Mouse (Mus musculus) lung, embryonic 16.5 days (tissue): Measurements from ENCODE around the gene Tnfrsf18. TPM values are rescaled to one million over a fixed set of nuclear protein-coding genes. Genes with fewer than 3 reads are reported as not detected.

Experiments
- ATAC-seq: fragments of 200-750 bp; cut with Nextera tagmentation; 2 replicates; pipeline ENCODE4 v1.8.0; 2017; ENCODE audit warnings: low read depth, mild to moderate bottlenecking, moderate library complexity
- H3K27ac ChIP-seq: fragments of 300-500 bp; sonication (generic); 2 replicates; pipeline ENCODE4 v1.5.1; 2014; ENCODE audit warnings: mild to moderate bottlenecking, control low read depth, low read length
- H3K27me3 ChIP-seq: fragments of 300-500 bp; sonication (generic); 2 replicates; pipeline ENCODE4 v1.6.1; 2014; ENCODE audit warnings: low read depth, low read length, mixed read lengths; ENCODE audit not compliant: control insufficient read depth, insufficient read depth
- H3K36me3 ChIP-seq: fragments of 300-500 bp; sonication (generic); 2 replicates; pipeline ENCODE4 v1.6.1; 2014; ENCODE audit warnings: low read length; ENCODE audit not compliant: control insufficient read depth, insufficient read depth
- H3K4me1 ChIP-seq: fragments of 300-500 bp; sonication (generic); replicated peaks from 2 replicates; pipeline ENCODE4 v1.6.1; 2014; ENCODE audit warnings: low read length, mixed read lengths; ENCODE audit not compliant: control insufficient read depth, insufficient read depth
- H3K4me2 ChIP-seq: fragments of 300-500 bp; sonication (generic); 2 replicates; pipeline ENCODE4 v1.6.1; 2014; ENCODE audit warnings: low read depth, low read length, control low read depth
- H3K4me3 ChIP-seq: fragments of 300-500 bp; sonication (generic); 2 replicates; pipeline ENCODE4 v1.5.1; 2014; ENCODE audit warnings: mild to moderate bottlenecking, low read length, control low read depth
- H3K9ac ChIP-seq: fragments of 300-500 bp; sonication (generic); 2 replicates; pipeline ENCODE4 v1.6.1; 2014; ENCODE audit warnings: low read length, control low read depth
- H3K9me3 ChIP-seq: fragments of 300-500 bp; sonication (generic); 2 replicates; pipeline ENCODE4 v1.6.1; 2016; ENCODE audit warnings: low read length; ENCODE audit not compliant: control insufficient read depth
- WGBS: fragments of 180-500 bp; shearing (Covaris S2); extraction: QIAGEN DNeasy Blood & Tissue Kit; methylation state at CpG from one replicate; pipeline ENCODE4 v1.1.7; 2014; 5-methylcytosine and 5-hydroxymethylcytosine counted together
- polyA plus RNA-seq: library from polyadenylated mRNA; unstranded; fragments of >200 nt; fragmentation: Nextera tagmentation; extraction: Ambion mirVana; gene quantifications from 2 replicates; pipeline ENCODE4 v1.2.1, GENCODE M21; 2015

Gene Tnfrsf18
- polyA plus RNA-seq, 1 experiment from 2014 or later: 1.5 TPM

GRCm38 (mm10) chr4:156050391-156050980, 24.5 kb downstream of the Tnfrsf18 start:
- peak; percentile 45; the same call in 1 of the 2 replicates for ATAC-seq
- no peak overlapping the region for H3K9ac ChIP-seq
- H3K36me3 ChIP-seq: no peaks in the 10 kb centered on the region; the same call in 1 of the 2 replicates
- no peak overlapping the region for H3K4me3 ChIP-seq
- no peaks in the 10 kb centered on the region for H3K9me3 ChIP-seq
- 42% methylated on average over 6 of the region's 6 CpGs for WGBS
- no peak overlapping the region for H3K27ac ChIP-seq
- no peak overlapping the region for H3K4me2 ChIP-seq
- no peaks in the 10 kb centered on the region for H3K27me3 ChIP-seq
- no peaks in the 10 kb centered on the region for H3K4me1 ChIP-seq

- 71% methylated on average over 4 of the region's 4 CpGs for WGBS
- Histone ChIP-seq H3K27ac (no peak overlapping the region), H3K36me3 (no peaks in the 10 kb centered on the region; the same call in 1 of the 2 replicates), H3K9me3 (no peaks in the 10 kb centered on the region), H3K27me3 (no peaks in the 10 kb centered on the region), H3K9ac (no peak overlapping the region), H3K4me1 (peaks cover 12% of the 10 kb centered on the region; the same call in 1 of the 2 replicates), H3K4me3 (no peak overlapping the region), H3K4me2 (no peak overlapping the region)
- no peak for ATAC-seq
These were observed 27.1 kb downstream of the Tnfrsf18 start for GRCm38 (mm10) chr4:156053113-156053512.

GRCm38 (mm10) chr4:156054130-156054529, 28.2 kb downstream of the Tnfrsf18 start:
- Histone ChIP-seq H3K4me2 (no peak overlapping the region), H3K27me3 (no peaks in the 10 kb centered on the region), H3K27ac (no peak overlapping the region), H3K9me3 (no peaks in the 10 kb centered on the region), H3K4me3 (no peak overlapping the region), H3K4me1 (peaks cover 12% of the 10 kb centered on the region; the same call in 1 of the 2 replicates), H3K9ac (no peak overlapping the region), H3K36me3 (no peaks in the 10 kb centered on the region; the same call in 1 of the 2 replicates)
- no peak for ATAC-seq
- WGBS: 64% methylated on average over 4 of the region's 4 CpGs

GRCm38 (mm10) chr4:156054606-156055005, 28.6 kb downstream of the Tnfrsf18 start:
- Histone ChIP-seq H3K4me3 (no peak overlapping the region), H3K36me3 (no peaks in the 10 kb centered on the region; the same call in 1 of the 2 replicates), H3K27ac (no peak overlapping the region), H3K4me2 (no peak overlapping the region), H3K9me3 (no peaks in the 10 kb centered on the region), H3K4me1 (peaks cover 12% of the 10 kb centered on the region; the same call in 1 of the 2 replicates), H3K27me3 (no peaks in the 10 kb centered on the region), H3K9ac (no peak overlapping the region)
- ATAC-seq: no peak
- WGBS: 84% methylated on average over 6 of the region's 6 CpGs

- Histone ChIP-seq H3K36me3 (no peaks in the 10 kb centered on the region; the same call in 1 of the 2 replicates), H3K4me3 (no peak overlapping the region), H3K4me2 (no peak overlapping the region), H3K27me3 (no peaks in the 10 kb centered on the region), H3K4me1 (peaks cover 12% of the 10 kb centered on the region; the same call in 1 of the 2 replicates), H3K9ac (no peak overlapping the region), H3K9me3 (no peaks in the 10 kb centered on the region), H3K27ac (no peak overlapping the region)
- ATAC-seq: no peak
- 76% methylated on average over 5 of the region's 5 CpGs for WGBS
These were observed 29.2 kb downstream of the Tnfrsf18 start for GRCm38 (mm10) chr4:156055173-156055572.

- peak overlapping the region; percentile 59 for H3K27ac ChIP-seq
- H3K4me2 ChIP-seq: peak overlapping the region; percentile 58
- peaks cover 12% of the 10 kb centered on the region; the same call in 1 of the 2 replicates for H3K4me1 ChIP-seq
- H3K4me3 ChIP-seq: peak overlapping the region; percentile 52
- ATAC-seq: no peak
- peak overlapping the region; percentile 68 for H3K9ac ChIP-seq
- H3K9me3 ChIP-seq: no peaks in the 10 kb centered on the region
- H3K27me3 ChIP-seq: no peaks in the 10 kb centered on the region
- H3K36me3 ChIP-seq: no peaks in the 10 kb centered on the region; the same call in 1 of the 2 replicates
- 47% methylated on average over 9 of the region's 10 CpGs for WGBS
These were observed 31.7 kb downstream of the Tnfrsf18 start for GRCm38 (mm10) chr4:156057702-156058101.

- Histone ChIP-seq H3K9ac (peak overlapping the region; percentile 69), H3K9me3 (no peaks in the 10 kb centered on the region), H3K36me3 (no peaks in the 10 kb centered on the region), H3K4me2 (peak overlapping the region; percentile 58), H3K27ac (peak overlapping the region; percentile 97), H3K4me1 (peaks cover 12% of the 10 kb centered on the region), H3K27me3 (no peaks in the 10 kb centered on the region), H3K4me3 (peak overlapping the region; percentile 52)
- ATAC-seq: no peak
- 51% methylated on average over 9 of the region's 9 CpGs for WGBS
These were observed 32.9 kb downstream of the Tnfrsf18 start for GRCm38 (mm10) chr4:156058826-156059225.

GRCm38 (mm10) chr4:156059261-156059660, 33.3 kb downstream of the Tnfrsf18 start, which contains the start of gene Ttll10:
Gene Ttll10 (minus strand): TSS chr4:156059414.
- Histone ChIP-seq H3K9me3 (no peaks in the 10 kb centered on the region), H3K9ac (peak within 1 kb of the TSS; percentile 69), H3K27ac (peak within 1 kb of the TSS; percentile 97), H3K36me3 (no peaks in the 10 kb centered on the region), H3K4me1 (peaks cover 16% of the 10 kb centered on the region), H3K4me2 (peak within 1 kb of the TSS; percentile 58), H3K4me3 (peak within 1 kb of the TSS; percentile 52), H3K27me3 (no peaks in the 10 kb centered on the region)
- 27% methylated on average over 5 of the region's 5 CpGs for WGBS
- peak; percentile 89 for ATAC-seq

- peak overlapping the region; percentile 52 for H3K4me3 ChIP-seq
- H3K9ac ChIP-seq: peak overlapping the region; percentile 69
- peaks cover 17% of the 10 kb centered on the region for H3K4me1 ChIP-seq
- H3K27ac ChIP-seq: peak overlapping the region; percentile 97
- no peaks in the 10 kb centered on the region for H3K36me3 ChIP-seq
- peak overlapping the region; percentile 58 for H3K4me2 ChIP-seq
- 18% methylated on average over 10 of the region's 10 CpGs for WGBS
- peak; percentile 97 for ATAC-seq
- no peaks in the 10 kb centered on the region for H3K27me3 ChIP-seq
- H3K9me3 ChIP-seq: no peaks in the 10 kb centered on the region
These were observed 33.7 kb downstream of the Tnfrsf18 start for GRCm38 (mm10) chr4:156059713-156060112.
